In the genomic region with DNA sequence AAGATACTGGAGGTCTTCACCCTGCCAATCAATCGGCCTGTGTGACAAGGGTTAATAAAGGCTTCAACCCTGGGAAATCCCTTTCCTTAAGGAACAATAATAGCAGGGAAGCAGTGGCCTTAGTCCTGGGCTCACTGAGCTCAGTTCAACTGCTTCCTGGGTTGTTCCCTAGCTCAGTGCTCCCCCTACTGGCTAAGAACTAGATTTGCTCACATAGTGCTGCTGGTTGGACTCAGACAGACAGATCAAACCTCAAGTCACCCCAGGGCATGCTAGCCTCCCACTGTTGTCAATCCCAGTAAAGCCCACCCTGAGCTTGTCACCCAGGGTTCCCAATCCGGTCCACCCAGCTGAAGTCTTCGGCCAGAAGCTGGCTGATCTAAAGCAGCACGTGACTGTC, we compare ENCODE assay signal across 9 mouse cellular contexts.
A peak's percentile ranks its signal among the peaks of the same experiment; 100 is the strongest.
DNase-seq lines count a peak whose midpoint lies in the region; ATAC-seq and TF ChIP-seq lines count a peak whose summit lies in the region.
"Had no signal": no experiment of that assay in that cellular context is flagged by ENCODE, and none has a peak within 500 bp of the region (broad histone marks: within the 10 kb centered on the region; RNA-seq: fewer than 3 reads in every experiment).

No protein-coding gene starts in this region.

- WGBS in kidney, postnatal 0 days, result 32% methylated on average over 4 of the region's 4 CpGs

- H3K36me3 ChIP-seq in kidney, postnatal 0 days (ENCODE audit: insufficient read depth, low read length), result peaks cover 3% of the 10 kb centered on the region; the same call in 1 of the 2 replicates
- H3K36me3 ChIP-seq: limb, embryonic 15.5 days had no signal

- in situ Hi-C loops in Patski (cut with MboI; ENCODE audit: low pct_unique_long_range_greater_than_20kb), result loop anchor here (5.0 kb wide), 2 partner anchors 183 to 393 kb away; no protein-coding TSS in a partner anchor

- no peaks in the 10 kb centered on the region for H3K27me3 ChIP-seq in Patski
- H3K27me3 ChIP-seq in kidney, postnatal 0 days (ENCODE audit: insufficient read depth, low read length), result no peaks in the 10 kb centered on the region
- H3K27me3 ChIP-seq: limb, embryonic 15.5 days had no signal

- ATAC-seq in Patski, result peak; percentile 57
- peak; percentile 83 for ATAC-seq in kidney, postnatal 0 days (replicated peaks; ENCODE audit: low FRiP score, low read depth)

- H3K4me2 ChIP-seq in kidney, postnatal 0 days (ENCODE audit: low read length), result no peak overlapping the region
- H3K4me2 ChIP-seq: limb, embryonic 15.5 days had no signal

- peak; percentile 42 to 77 for DNase-seq in adrenal gland, adult (ENCODE audit: inconsistent age in 2 of 2, low spot score in 1 of 2)
- no peak for DNase-seq in adrenal gland, postnatal 4 days (ENCODE audit: low spot score in 2 of 2)
- no peak for DNase-seq in Patski (ENCODE audit: low read depth, low spot score)
- DNase-seq in cerebellum, postnatal 25 days, result peak; percentile 61 to 65
- DNase-seq in heart, adult 8-10 months (ENCODE audit: low spot score), result peak; percentile 44
- DNase-seq in kidney, postnatal 0 days (ENCODE audit: low spot score), result peak; percentile 92
- peak; percentile 86 for DNase-seq in mesoderm, embryonic 11.5 days (ENCODE audit: low read depth, low spot score)
- DNase-seq in thymus, postnatal 0 days (ENCODE audit: low spot score), result peak; percentile 40

- POLR2A ChIA-PET in Patski (lab: Charles Lee), result interaction anchor here (0.6 kb wide), 1 partner anchor 59 kb away, joined by 4 read pairs; no protein-coding TSS in a partner anchor

- TF ChIP-seq CTCF in Patski (IDR thresholded peaks at IDR 0.05), result peak; percentile 80
- peak; percentile 93 for TF ChIP-seq CTCF in kidney, postnatal 0 days (IDR thresholded peaks at IDR 0.05; ENCODE audit: low read depth)

- no peak overlapping the region for H3K9ac ChIP-seq in kidney, postnatal 0 days (ENCODE audit: low read depth, low read length)
- H3K9ac ChIP-seq: limb, embryonic 15.5 days had no signal

- no peaks in the 10 kb centered on the region for H3K9me3 ChIP-seq in kidney, postnatal 0 days (replicated peaks; ENCODE audit: low read length)
- H3K9me3 ChIP-seq: limb, embryonic 15.5 days had no signal

- CTCF ChIA-PET in Patski (lab: Charles Lee), result interaction anchor here (0.7 to 2.9 kb wide), 14 partner anchors 9 to 391 kb away, joined by 3 to 19 read pairs (median 4); no protein-coding TSS in a partner anchor

- H3K4me1 ChIP-seq in kidney, postnatal 0 days (replicated peaks; ENCODE audit: insufficient read depth, low read length), result no peaks in the 10 kb centered on the region
- H3K4me1 ChIP-seq: limb, embryonic 15.5 days had no signal

- no peak overlapping the region for H3K27ac ChIP-seq in kidney, postnatal 0 days
- H3K27ac ChIP-seq: limb, embryonic 15.5 days had no signal

- H3K4me3 ChIP-seq in kidney, postnatal 0 days (replicated peaks; ENCODE audit: low read depth, low read length), result no peak overlapping the region
- H3K4me3 ChIP-seq: limb, embryonic 15.5 days had no signal

Comparison
In these comparisons a context has a peak if more than half of its experiments do, and no peak if none do; other contexts are left out.
1. DNase-seq: peak in adrenal gland, adult (2 of 2), cerebellum, postnatal 25 days (2 of 2), heart, adult 8-10 months (single experiment), kidney, postnatal 0 days (single experiment), mesoderm, embryonic 11.5 days (single experiment) and thymus, postnatal 0 days (single experiment); none in adrenal gland, postnatal 4 days (0 of 2) and Patski (single experiment).